Mouse (Mus musculus): ENCODE data around the gene Fbxl8. TPM values are rescaled to one million over a fixed set of nuclear protein-coding genes. Genes with fewer than 3 reads are reported as not detected.

Gene Fbxl8
- polyA plus RNA-seq, 1 experiment from 2014 or later: 2.9 TPM

DNA sequence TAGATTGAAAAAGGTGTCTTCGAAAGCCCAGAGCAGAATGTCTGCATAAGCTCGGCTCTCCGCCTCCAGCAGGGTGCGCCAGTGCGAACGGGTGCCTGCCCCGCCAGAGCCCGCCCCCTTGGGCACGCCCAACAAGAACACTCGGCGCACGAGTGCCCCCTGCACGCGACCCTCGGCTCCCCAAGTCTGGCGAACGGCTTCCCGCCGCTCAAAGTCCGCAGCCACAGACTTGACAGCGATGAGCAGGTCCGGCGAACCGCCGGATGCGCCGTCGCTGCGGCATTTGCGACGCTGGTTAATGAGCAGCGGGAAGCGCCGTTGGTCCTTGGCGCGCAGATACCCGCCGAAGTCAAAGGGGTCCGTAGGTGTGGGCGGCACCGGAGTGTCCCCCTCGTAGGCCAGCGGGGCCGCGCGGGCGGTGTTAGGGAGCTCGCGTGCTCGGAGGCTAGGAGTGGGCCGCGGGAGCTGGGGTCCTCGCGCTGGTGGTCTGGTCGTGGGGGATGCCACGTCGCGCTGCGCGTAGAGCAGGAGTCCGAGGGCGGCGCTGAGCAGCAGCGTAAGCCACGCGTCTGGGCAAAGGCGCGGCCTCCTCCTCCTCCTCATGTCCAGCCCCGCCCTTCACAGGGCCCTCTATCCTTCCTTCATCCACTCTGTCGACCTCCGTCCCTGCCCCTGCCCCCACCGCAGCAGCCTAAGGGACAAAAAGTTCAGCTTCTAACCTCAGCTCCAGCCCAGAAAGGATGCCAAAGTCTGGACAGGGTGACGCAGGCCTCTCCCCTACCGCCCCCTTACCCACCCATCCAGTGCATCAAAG lies 10.1 kb upstream of the Fbxl8 start:
- H3K27ac ChIP-seq (replicated peaks; ENCODE audit: low read depth, low read length): peak overlapping the region; percentile 93
- H3K36me3 ChIP-seq (ENCODE audit: control insufficient read depth, insufficient read depth, low read length): peaks cover 42% of the 10 kb centered on the region
- 0% methylated on average over 30 of the region's 74 CpGs for WGBS
- no peaks in the 10 kb centered on the region for H3K9me3 ChIP-seq (ENCODE audit: control insufficient read depth, low read length)
- DNase-seq (ENCODE audit: low spot score): peak; percentile 94
- peak; percentile 89 for ATAC-seq (ENCODE audit: low read depth)
- H3K9ac ChIP-seq (ENCODE audit: low read depth, low read length): peak overlapping the region; percentile 79
- peaks cover 29% of the 10 kb centered on the region for H3K27me3 ChIP-seq (replicated peaks; ENCODE audit: control insufficient read depth, insufficient read depth, low read length)
- peaks cover 13% of the 10 kb centered on the region for H3K4me1 ChIP-seq (ENCODE audit: control insufficient read depth, insufficient read depth, low read length)
- peak overlapping the region; percentile 64 for H3K4me3 ChIP-seq (ENCODE audit: low read depth, low read length)
- peak overlapping the region; percentile 92 for H3K4me2 ChIP-seq (ENCODE audit: low read depth, low read length)

DNA sequence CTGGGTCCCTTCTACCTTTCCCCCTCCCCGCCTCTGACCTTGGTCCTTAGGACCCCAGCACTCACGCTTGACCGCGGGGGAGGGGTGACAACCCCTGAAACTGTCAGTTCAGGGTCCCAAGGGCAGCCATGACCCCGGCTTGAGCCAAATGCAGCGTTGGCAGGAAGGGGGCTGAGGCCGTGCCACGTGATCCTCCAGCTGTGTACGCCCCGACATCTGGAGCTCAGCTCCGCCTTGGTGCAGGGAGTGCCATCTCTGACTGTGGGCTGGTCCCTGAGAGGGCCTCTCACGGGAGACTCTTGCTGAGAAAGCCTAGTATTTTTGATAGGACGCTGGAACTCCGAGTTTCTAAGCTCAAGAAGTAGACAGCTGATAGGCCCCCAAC lies 9.5 kb upstream of the Fbxl8 start, which contains the start of gene B3gnt9:
B3gnt9 (minus strand) TSS at position 188 of the 385 bp plus-strand sequence.
- peak within 1 kb of the TSS; percentile 79 for H3K9ac ChIP-seq (ENCODE audit: low read depth, low read length)
- peaks cover 35% of the 10 kb centered on the region for H3K27me3 ChIP-seq (replicated peaks; ENCODE audit: control insufficient read depth, insufficient read depth, low read length)
- ATAC-seq (ENCODE audit: low read depth): peak; percentile 76
- peak within 1 kb of the TSS; percentile 92 for H3K4me2 ChIP-seq (ENCODE audit: low read depth, low read length)
- H3K4me3 ChIP-seq (ENCODE audit: low read depth, low read length): peak within 1 kb of the TSS; percentile 64
- peak; percentile 93 for DNase-seq (ENCODE audit: low spot score)
- under 1% methylated on average over 14 of the region's 14 CpGs for WGBS
- peak within 1 kb of the TSS; percentile 93 for H3K27ac ChIP-seq (replicated peaks; ENCODE audit: low read depth, low read length)
- peaks cover 36% of the 10 kb centered on the region for H3K36me3 ChIP-seq (ENCODE audit: control insufficient read depth, insufficient read depth, low read length)
- peaks cover 14% of the 10 kb centered on the region for H3K4me1 ChIP-seq (ENCODE audit: control insufficient read depth, insufficient read depth, low read length)
- no peaks in the 10 kb centered on the region for H3K9me3 ChIP-seq (ENCODE audit: control insufficient read depth, low read length)

DNA sequence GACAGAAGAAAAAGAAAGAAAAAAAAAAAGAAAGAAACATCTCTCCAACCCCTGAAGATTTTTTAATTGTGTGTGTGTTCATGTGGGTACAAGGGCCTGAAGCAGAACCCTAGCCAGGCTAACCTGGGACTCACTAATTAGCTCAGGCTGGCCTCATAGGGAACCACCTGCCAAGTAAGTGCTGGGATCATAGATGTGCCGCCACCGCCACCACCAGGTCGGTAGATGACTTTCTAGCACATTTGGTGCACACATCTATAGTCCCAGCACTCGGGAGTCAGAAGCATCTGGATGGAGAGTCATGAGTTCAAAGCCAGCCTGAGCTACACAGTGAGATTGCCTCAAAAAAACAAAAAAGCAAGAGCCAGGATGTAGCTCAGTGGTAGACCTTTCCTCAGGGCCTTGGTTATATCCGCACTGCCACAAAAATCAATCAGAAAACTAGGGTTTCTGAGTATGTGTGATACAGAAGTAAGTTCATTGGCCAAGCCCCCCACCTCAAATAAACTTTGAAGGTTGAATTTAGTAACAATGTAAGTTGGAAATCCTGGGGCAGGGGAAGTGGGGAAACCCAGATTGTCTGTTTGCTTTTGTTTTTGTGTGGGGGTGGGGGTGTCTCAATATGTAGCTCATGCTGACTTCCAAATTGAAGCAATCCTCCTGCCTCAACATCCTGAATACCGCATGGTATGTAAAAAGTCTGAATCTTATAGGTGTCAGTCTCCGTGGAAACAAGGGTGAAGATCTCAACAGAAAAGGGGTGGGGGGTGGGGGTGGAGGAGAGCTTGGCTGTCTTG lies 6.9 kb upstream of the Fbxl8 start:
- Histone ChIP-seq H3K9me3 (ENCODE audit: control insufficient read depth, low read length) (peaks cover 4% of the 10 kb centered on the region; the same call in 1 of the 2 replicates), H3K27me3 (replicated peaks; ENCODE audit: control insufficient read depth, insufficient read depth, low read length) (peaks cover 52% of the 10 kb centered on the region), H3K36me3 (ENCODE audit: control insufficient read depth, insufficient read depth, low read length) (peaks cover 12% of the 10 kb centered on the region), H3K4me2 (ENCODE audit: low read depth, low read length) (no peak overlapping the region), H3K4me1 (ENCODE audit: control insufficient read depth, insufficient read depth, low read length) (peaks cover 16% of the 10 kb centered on the region), H3K27ac (replicated peaks; ENCODE audit: low read depth, low read length) (no peak overlapping the region), H3K4me3 (ENCODE audit: low read depth, low read length) (no peak overlapping the region), H3K9ac (ENCODE audit: low read depth, low read length) (no peak overlapping the region)
- ATAC-seq (ENCODE audit: low read depth): no peak
- WGBS: 68% methylated on average over 7 of the region's 7 CpGs
- DNase-seq (ENCODE audit: low spot score): no peak

DNA sequence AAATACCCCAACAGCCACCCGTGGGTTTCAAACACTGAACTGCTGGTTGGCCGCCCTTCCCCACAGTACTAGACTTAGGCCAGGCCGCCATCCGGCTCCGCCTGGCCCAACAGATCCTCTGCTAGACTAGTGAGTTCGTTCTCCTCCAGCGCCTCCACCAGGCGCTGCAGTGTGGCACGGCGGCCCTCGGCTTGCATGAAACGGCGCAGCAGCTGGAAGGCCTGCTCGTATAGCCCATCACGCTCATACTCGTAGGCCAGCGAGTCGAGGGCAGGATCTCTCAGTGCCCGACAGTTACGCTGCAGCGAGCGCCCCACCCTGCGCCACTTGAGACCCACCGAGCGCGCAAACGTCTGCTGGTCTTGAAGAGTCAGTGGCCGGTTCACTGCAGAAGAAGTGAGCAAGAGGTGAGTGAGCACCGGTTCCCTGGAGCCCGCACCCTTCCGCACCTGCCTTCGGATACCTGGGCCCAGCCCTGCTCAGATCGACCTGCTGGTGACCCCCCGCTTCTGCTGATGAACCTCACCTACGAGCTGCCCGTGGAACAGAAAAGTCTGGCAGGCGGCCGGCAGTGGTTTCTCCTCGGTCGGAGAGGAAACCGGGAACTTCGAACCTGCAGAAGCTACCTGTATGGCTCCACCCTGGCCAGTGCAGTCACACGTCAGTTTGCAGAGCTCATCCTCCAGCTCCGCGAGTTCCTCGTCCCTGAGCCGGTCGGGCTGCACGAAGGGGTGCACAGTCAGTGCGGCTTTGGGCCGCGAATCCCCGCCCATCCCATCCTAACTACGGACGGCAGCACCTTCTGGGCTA lies 5.3 kb upstream of the Fbxl8 start:
- ATAC-seq (ENCODE audit: low read depth) (peak; percentile 9; the same call in 1 of the 2 replicates), DNase-seq (ENCODE audit: low spot score) (peak; percentile 63)
- peak overlapping the region; percentile 60 for H3K4me2 ChIP-seq (ENCODE audit: low read depth, low read length)
- no peak overlapping the region for H3K27ac ChIP-seq (replicated peaks; ENCODE audit: low read depth, low read length)
- 5% methylated on average over 49 of the region's 55 CpGs for WGBS
- H3K4me1 ChIP-seq (ENCODE audit: control insufficient read depth, insufficient read depth, low read length): peaks cover 12% of the 10 kb centered on the region
- peak overlapping the region; percentile 52 for H3K9ac ChIP-seq (ENCODE audit: low read depth, low read length)
- no peaks in the 10 kb centered on the region for H3K36me3 ChIP-seq (ENCODE audit: control insufficient read depth, insufficient read depth, low read length)
- peaks cover 52% of the 10 kb centered on the region for H3K27me3 ChIP-seq (replicated peaks; ENCODE audit: control insufficient read depth, insufficient read depth, low read length)
- H3K9me3 ChIP-seq (ENCODE audit: control insufficient read depth, low read length): peaks cover 4% of the 10 kb centered on the region; the same call in 1 of the 2 replicates
- H3K4me3 ChIP-seq (ENCODE audit: low read depth, low read length): peak overlapping the region; percentile 35

DNA sequence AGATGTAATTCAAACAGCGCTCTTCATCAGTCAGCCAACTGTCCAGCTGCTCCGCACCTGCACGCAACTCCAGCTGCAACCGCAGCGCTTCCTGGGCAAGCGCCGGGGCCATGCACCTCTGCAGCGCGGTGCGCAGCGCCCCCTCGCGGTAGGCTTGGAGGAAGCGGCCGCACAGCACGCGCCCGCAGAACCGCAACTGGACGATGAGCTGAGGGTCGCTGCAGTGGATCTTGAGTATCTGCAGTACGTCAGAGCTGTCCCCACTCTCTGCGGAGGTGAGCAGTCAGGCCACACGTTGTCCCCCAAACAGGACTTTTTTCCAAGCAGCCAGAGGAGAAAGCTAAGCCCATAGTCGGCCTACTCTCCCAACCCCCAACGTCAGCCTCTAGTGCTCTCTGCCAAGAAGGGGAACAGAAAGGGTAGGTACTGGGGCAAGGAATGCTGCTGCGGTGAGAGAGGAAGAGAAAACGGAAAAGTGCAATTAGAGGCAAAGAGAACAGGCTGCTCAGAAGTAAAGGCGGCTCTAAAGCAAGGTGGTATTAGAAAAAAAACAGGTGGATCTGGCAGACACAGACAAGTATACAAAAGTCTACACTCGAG lies 4.6 kb upstream of the Fbxl8 start:
- peak overlapping the region; percentile 35 for H3K4me3 ChIP-seq (ENCODE audit: low read depth, low read length)
- H3K27ac ChIP-seq (replicated peaks; ENCODE audit: low read depth, low read length): no peak overlapping the region
- H3K4me2 ChIP-seq (ENCODE audit: low read depth, low read length): peak overlapping the region; percentile 60
- ATAC-seq (ENCODE audit: low read depth): peak; percentile 66
- peak overlapping the region; percentile 52; the same call in 1 of the 2 replicates for H3K9ac ChIP-seq (ENCODE audit: low read depth, low read length)
- DNase-seq (ENCODE audit: low spot score): peak; percentile 77
- peaks cover 53% of the 10 kb centered on the region for H3K27me3 ChIP-seq (replicated peaks; ENCODE audit: control insufficient read depth, insufficient read depth, low read length)
- peaks cover 4% of the 10 kb centered on the region; the same call in 1 of the 2 replicates for H3K9me3 ChIP-seq (ENCODE audit: control insufficient read depth, low read length)
- WGBS: 4% methylated on average over 30 of the region's 30 CpGs
- no peaks in the 10 kb centered on the region for H3K36me3 ChIP-seq (ENCODE audit: control insufficient read depth, insufficient read depth, low read length)
- peaks cover 13% of the 10 kb centered on the region for H3K4me1 ChIP-seq (ENCODE audit: control insufficient read depth, insufficient read depth, low read length)

DNA sequence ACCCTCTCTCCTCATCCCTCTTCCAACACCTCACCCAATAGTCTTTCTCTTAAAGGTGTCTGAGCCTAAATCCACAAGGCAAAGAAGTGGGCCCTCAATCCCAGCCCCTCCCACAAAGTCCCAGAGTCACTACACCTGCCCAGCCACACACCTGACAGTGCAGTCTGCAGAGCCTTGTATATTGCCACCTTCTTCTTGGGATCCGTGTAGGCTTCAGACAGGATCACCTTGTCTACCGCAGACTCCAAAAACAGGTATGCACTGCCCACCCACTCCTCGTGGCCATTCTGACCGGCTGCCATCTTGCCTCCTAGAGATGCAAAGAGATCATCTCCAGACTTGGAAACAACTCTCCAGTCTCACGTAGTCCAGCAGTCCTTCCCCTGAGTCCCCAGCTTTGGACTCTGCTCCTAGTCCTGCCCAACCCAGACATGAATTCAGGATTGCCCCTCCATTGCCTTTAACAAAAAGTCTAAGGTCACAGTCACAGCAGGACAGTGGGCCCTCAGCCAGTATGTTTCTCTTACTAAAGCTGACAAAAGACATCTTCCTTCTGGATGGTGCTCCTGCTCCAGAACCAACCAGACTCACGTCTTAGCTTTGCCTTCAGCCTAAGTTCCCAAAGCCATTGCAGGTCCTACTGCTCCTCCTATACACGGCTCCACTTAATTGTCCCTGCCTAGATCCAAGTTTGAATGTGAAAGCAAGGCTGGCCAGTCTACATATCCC lies 3.9 kb upstream of the Fbxl8 start:
- H3K27ac ChIP-seq (replicated peaks; ENCODE audit: low read depth, low read length): no peak overlapping the region
- H3K36me3 ChIP-seq (ENCODE audit: control insufficient read depth, insufficient read depth, low read length): no peaks in the 10 kb centered on the region
- H3K4me1 ChIP-seq (ENCODE audit: control insufficient read depth, insufficient read depth, low read length): peaks cover 13% of the 10 kb centered on the region
- H3K9ac ChIP-seq (ENCODE audit: low read depth, low read length): no peak overlapping the region
- WGBS: 74% methylated on average over 7 of the region's 7 CpGs
- DNase-seq (ENCODE audit: low spot score): no peak
- H3K4me2 ChIP-seq (ENCODE audit: low read depth, low read length): no peak overlapping the region
- ATAC-seq (ENCODE audit: low read depth): no peak
- no peak overlapping the region for H3K4me3 ChIP-seq (ENCODE audit: low read depth, low read length)
- H3K9me3 ChIP-seq (ENCODE audit: control insufficient read depth, low read length): peaks cover 4% of the 10 kb centered on the region; the same call in 1 of the 2 replicates
- H3K27me3 ChIP-seq (replicated peaks; ENCODE audit: control insufficient read depth, insufficient read depth, low read length): peaks cover 60% of the 10 kb centered on the region

DNA sequence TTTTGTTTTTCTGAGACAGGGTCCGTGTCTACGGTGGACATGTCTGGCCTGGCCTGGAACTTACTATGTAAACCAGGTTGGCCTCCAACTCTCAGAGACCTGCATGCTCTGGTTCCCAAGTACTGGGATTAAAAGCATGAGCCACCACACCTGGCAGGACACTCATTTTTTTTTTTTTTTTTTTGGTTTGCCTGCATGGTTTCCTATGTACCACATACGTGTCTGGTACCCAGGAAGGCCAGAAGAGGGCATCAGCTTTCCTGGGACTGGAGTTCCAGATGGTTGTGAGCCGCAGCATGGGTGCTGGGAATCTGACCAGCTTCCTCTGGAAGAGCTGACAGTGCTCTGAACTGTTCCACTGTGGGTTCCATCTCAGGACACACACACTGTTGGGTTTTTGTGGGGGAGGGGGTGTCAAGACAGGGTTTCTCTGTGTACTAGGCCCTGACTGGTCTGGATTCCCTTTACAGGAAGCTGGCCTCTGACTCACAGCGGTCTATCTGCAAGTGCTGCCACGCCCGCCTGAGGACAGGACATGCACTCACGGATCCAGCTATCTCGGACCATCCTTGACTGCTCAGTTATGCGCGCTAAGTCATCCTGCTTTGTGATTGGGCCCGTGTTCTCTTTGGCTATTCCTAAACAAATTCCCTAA lies 3.0 kb upstream of the Fbxl8 start:
- H3K4me1 ChIP-seq (ENCODE audit: control insufficient read depth, insufficient read depth, low read length): peaks cover 11% of the 10 kb centered on the region
- no peaks in the 10 kb centered on the region for H3K36me3 ChIP-seq (ENCODE audit: control insufficient read depth, insufficient read depth, low read length)
- WGBS: 85% methylated on average over 12 of the region's 12 CpGs
- no peak overlapping the region for H3K4me3 ChIP-seq (ENCODE audit: low read depth, low read length)
- no peak for DNase-seq (ENCODE audit: low spot score)
- H3K27ac ChIP-seq (replicated peaks; ENCODE audit: low read depth, low read length): no peak overlapping the region
- ATAC-seq (ENCODE audit: low read depth): no peak
- H3K9me3 ChIP-seq (ENCODE audit: control insufficient read depth, low read length): peaks cover 8% of the 10 kb centered on the region; the same call in 1 of the 2 replicates
- peaks cover 59% of the 10 kb centered on the region for H3K27me3 ChIP-seq (replicated peaks; ENCODE audit: control insufficient read depth, insufficient read depth, low read length)
- no peak overlapping the region for H3K9ac ChIP-seq (ENCODE audit: low read depth, low read length)
- no peak overlapping the region for H3K4me2 ChIP-seq (ENCODE audit: low read depth, low read length)
